Mouse (Mus musculus) fibroblast of lung, adult 2 months (primary cell): ENCODE data around the gene Rad51b.

Experiments used
- DNase-seq: peaks from one replicate; pipeline ENCODE4 v3.0.0-alpha.2; 2011; ENCODE audit warnings: low read depth

Rad51b gene

GRCm38 (mm10) chr12:79380190-79380589 is 83.1 kb downstream of the Rad51b start:
- DNase-seq, result no peak

DNA sequence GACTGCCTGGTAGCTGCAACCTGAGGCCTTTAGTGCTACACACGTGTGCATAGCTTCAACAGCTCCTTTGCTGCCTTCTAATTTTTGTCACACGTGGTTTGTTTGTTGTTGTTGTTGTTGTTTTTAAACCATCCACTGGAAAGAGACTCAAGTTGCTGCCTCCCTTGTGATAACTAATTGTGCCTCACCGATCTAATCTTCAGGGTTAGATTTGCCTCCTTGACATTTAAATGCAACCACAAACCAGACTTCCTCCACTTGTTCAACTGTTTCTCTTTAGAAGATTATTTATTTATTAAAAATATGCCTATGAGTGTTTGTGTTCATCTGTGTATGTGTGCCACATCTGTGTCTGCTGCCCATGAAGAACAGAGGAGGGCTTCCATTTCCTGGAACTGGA is 84.4 kb downstream of the Rad51b start:
- no peak for DNase-seq

DNA sequence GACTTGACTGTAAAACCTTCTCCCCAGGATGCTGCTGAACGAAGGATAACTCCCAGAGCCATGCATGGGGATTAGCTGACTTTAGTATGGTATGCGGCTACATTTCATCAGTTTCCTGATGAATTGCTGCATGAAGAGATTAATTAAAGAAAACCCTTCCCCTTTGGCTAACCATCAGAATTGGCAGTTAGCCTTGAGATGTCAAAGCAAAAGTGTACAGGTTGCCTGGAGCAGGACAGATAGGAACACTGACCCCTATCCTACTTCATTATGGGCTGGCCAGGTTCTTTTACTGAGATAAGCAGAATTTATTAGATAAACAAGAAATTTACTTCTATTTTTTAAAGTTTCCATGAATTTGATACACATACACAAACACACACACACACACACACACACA is 85.3 kb downstream of the Rad51b start:
- no peak for DNase-seq

GRCm38 (mm10) chr12:79383583-79383982 is 86.5 kb downstream of the Rad51b start:
- DNase-seq, result peak; percentile 53

GRCm38 (mm10) chr12:79384787-79385186 is 87.7 kb downstream of the Rad51b start:
- no peak for DNase-seq

- DNase-seq, result no peak
These were observed 88.1 kb downstream of the Rad51b start for GRCm38 (mm10) chr12:79385199-79385598.

DNA sequence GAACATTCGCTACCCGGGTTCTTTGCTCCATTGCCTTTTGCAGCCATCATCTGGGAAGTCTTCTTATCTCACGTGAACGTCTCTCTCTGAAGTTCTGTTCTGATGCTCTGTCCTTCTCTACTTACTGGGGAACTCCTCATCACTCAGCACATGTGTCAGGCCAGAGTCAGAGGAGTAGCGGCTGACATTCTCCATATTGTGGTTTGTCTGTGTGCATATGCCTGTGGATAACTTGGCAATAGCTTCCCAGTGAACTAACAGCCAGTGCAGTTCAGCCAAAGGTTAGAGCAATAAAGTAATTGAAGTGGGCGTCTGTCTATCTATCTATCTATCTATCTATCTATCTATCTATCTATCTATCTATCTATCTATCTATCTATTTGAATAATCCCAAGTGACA is 90.8 kb downstream of the Rad51b start:
- DNase-seq, result no peak

DNA sequence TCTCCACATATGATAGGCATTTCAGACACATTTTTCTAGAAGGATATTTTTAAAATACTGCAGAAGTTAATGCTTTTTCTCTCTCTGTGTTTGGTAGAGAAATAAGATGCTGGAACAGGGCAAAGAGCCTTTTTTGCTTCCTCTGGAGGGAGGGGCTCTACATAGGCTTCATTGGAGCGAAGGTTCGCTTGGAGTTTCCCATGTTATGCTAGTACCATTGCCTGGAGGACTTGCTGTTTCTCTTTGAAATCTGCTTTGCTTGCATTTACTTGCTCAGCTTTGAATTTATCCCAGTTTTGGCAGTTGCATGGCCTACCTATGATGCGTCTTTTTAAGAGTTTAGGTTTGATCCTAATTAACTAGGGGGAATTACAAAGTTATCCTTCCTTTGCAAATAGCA is 92.2 kb downstream of the Rad51b start:
- DNase-seq, result no peak

- no peak for DNase-seq
These were observed 92.9 kb downstream of the Rad51b start for GRCm38 (mm10) chr12:79389971-79390370.

DNA sequence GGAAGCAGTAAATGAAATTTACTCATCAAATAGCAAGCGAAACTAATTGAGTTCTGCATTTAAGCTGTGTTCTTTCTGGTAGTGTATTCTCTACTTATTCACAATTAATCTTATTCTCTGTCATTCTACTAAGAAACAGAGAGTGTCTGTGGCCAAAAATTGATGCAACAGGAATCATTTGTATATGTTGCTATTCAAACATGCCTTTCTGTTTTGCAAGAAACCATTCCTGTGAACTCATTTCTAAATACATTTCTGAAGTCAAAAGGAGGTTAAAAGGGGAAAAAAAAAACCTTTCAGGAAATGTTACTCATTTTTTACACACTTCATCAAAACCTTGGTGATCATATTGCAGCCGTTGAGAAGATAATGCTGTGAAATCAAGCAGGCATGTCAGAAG is 96.6 kb downstream of the Rad51b start:
- no peak for DNase-seq

- no peak for DNase-seq
These were observed 106.9 kb downstream of the Rad51b start for GRCm38 (mm10) chr12:79403992-79404391.

- no peak for DNase-seq
These were observed 107.4 kb downstream of the Rad51b start for GRCm38 (mm10) chr12:79404494-79404893.

- no peak for DNase-seq
These were observed 111.6 kb downstream of the Rad51b start for GRCm38 (mm10) chr12:79408677-79409076.

DNA sequence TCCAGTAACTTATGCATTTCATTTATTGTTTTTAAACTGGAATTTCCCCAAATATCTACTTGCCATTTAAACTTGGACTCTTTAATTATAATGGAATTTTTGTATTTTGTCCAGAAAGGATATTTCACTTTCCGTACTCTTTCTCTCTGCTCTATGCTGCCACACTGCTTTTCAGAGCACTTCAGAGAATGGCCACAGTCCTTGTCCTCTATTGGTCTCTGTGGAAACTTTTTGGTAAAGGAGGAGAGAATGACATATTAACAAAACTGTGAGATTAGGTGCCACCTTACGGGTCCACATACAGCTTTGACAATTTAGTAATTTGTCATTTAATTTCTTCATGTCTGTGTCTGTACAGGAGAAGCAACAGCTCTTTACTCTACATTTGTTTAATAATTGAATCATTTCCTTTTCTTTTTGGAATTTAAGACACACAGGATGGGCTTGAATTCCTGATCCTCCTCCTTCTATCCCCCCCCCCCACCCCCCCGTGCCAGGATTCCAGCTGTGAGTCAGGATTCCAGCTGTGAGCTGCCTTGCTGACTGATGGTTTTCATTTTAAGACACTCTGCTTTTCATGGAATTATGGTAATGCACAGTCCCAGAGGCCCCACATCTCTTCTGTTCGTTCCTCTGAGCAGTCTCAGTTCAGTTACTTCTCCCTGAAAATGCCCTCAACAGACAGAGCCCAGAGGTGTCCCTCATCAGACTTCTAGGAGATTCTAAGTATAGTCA is 112.2 kb downstream of the Rad51b start:
- no peak for DNase-seq

DNA sequence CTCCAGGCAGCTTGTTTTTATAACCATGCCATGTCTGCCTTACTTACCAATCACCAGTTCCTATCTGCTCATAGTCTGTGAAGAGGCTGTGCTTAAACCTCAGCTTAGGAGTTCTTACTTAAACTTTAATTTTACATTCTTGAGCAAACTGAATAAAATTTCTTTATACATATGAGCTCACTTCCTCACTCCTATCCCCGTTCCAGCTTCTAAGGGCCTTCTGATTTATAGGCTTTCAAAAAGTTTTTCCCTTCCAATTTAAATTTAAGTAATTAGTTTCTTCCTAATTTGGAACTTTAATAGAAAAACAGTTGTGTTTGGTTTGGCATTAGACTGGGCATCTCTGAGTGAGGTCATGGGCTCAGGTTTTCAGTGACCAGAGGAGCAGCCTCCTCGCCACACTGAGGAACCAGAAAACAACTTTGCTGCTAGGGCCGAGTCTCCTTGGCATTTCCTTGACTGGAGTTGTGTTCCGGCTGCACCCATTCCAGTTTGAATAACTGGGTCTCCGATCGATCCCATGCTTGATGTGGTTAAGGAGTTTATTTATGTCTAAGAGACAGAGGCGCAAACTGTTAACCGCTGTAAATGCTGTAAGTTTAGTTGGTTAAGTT is 115.9 kb downstream of the Rad51b start:
- DNase-seq, result peak; percentile 31

- no peak for DNase-seq
These were observed 120.3 kb downstream of the Rad51b start for GRCm38 (mm10) chr12:79417360-79417759.

DNA sequence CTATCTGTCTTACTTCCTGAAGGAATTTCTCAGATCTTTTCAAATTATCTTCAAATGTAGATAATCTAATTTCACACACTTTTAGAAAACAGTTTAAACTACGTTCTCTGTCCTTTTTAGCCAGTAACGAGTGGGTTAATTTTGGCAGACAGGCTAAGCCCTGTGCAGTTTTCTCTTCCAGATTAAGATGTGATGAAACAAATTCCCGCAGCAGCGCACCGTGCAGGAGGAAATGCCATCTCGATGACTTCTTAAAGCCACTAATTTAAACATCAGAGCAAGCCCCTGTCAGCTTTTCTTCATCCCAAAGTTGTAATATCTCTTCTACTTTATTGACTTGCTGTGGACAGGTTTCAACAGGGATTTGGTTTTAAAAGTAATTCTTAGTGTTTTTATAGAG is 123.5 kb downstream of the Rad51b start:
- DNase-seq, result no peak

GRCm38 (mm10) chr12:79429507-79430291 is 132.6 kb downstream of the Rad51b start:
- DNase-seq, result no peak

DNA sequence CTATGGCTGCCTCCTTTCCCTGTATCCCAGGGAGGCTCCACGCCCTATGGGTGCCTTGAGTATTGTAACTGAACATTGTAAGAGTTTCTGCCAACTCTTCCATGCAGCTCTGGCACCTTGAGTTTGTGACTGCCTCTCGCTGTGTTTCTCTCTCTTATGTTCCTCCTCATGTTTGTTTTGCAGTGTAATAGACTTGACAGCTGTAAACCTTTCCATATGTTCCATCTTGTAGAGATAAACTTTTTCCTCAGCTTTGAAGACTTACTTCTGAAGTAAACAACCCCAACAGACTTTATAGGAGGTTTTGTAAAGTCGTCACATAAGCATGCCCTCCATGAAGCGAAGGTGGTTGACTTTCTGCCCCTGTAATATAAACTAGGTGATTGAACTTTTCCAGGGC is 134.1 kb downstream of the Rad51b start:
- no peak for DNase-seq

GRCm38 (mm10) chr12:79433724-79434442 is 136.8 kb downstream of the Rad51b start:
- peak; percentile 76 for DNase-seq

- no peak for DNase-seq
These were observed 138.4 kb downstream of the Rad51b start for GRCm38 (mm10) chr12:79435474-79435873.

DNA sequence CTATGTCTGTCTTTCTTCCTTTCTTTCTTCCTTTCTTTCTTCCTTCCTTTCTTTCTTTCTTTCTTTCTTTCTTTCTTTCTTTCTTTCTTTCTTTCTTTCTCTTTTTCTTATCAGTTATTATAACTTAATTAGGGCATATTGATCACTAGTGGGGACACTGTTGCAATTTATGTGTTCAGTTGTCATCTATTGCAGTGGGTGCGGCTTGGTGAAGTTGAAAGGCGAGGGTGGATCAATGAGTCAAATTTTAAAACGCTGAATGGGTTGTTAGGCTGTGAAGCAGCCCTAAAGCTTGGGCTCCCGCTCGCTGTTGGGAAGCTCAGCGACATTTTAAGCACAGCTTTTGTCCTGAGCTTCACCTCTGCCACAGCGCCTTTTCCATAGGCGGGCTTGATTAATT is 139.0 kb downstream of the Rad51b start:
- DNase-seq, result no peak
